Mouse (Mus musculus) hindlimb bud, embryonic 11.5 days (tissue): Measurements from ENCODE around the gene Nrm.
A peak's percentile ranks its signal among the peaks of the same experiment; 100 is the strongest.

Source experiments
- DNase-seq: peaks from one replicate; pipeline ENCODE4 v3.0.0-alpha.2; 2012; ENCODE audit warnings: low read depth, low spot score; ENCODE audit errors: extremely low spot score

The Nrm gene

GRCm38 (mm10) chr17:35903343-35903991, 42.3 kb downstream of the Nrm start:
- DNase-seq = no peak

- no peak for DNase-seq
These were observed 42.9 kb downstream of the Nrm start for GRCm38 (mm10) chr17:35903992-35904355.

- DNase-seq = no peak
These were observed 44.5 kb downstream of the Nrm start for GRCm38 (mm10) chr17:35905587-35905986.

GRCm38 (mm10) chr17:35907609-35908008, 46.5 kb downstream of the Nrm start:
- no peak for DNase-seq

- DNase-seq = no peak
These were observed 48.2 kb downstream of the Nrm start for GRCm38 (mm10) chr17:35909186-35909918.

DNA sequence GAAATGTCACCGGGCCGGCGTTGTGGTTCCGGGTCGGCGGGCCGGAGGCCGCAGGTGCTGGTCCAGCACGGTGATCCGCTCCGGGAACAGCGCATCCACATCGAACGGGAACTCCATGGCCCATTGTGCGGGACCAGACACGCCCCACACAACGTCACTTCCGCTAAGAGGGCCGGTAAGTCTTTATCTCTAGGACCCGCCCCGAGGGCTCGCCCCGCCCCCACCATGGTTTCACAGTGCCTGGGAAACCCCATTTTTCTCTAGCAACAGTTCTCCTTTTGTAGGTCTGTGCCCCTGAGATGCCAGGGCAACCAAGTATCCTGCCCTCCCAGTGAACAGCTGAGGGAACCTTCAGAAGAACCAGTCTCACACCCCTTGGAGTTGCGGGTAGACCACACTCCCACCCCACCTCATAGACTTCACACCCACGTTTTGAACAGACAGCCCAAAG, 48.8 kb downstream of the Nrm start, which contains the start of gene Atat1:
Atat1 (minus strand) TSS at position 157 of the 451 bp plus-strand sequence.
- peak; percentile 75 for DNase-seq

DNA sequence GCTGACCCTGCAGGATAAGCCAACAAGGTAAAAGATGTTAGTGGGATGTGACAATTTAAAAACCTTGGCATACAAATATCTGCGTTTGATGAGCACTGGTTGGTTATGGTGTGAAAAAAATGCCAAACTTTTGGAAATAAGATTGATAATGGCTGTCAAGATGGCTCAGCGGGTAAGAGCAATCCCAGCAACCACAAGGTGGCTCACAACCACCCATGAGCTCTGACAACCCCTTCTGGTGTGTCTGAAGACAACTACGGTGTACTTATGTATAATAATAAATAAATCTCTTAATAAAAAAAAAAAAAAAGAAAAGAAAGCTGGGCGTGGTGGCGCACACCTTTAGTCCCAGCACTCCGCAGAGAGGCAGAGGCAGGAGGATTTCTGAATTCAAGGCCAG, 53.9 kb downstream of the Nrm start:
- no peak for DNase-seq
